Mouse (Mus musculus) megakaryocyte, embryonic 14.5 days (primary cell): ENCODE results near the gene Pdxk.

Experiments
- FLI1 ChIP-seq: IDR thresholded peaks from 2 replicates; pipeline ENCODE4 v1.6.1; 2012; ENCODE audit warnings: low read length, inconsistent platforms, mixed read lengths
- GATA1 ChIP-seq: IDR thresholded peaks from 3 replicates; pipeline ENCODE4 v1.6.1; 2012; ENCODE audit warnings: mixed read lengths, low read length, inconsistent platforms, borderline replicate concordance

- TF ChIP-seq GATA1, result no peak
- no peak for TF ChIP-seq FLI1
These were observed 76.4 kb downstream of the Pdxk start for GRCm38 (mm10) chr10:78388216-78388980.
